Mouse (Mus musculus): ENCODE data around the gene Fgr.

GRCm38 (mm10) chr4:133002896-133003295 is 29.0 kb downstream of the Fgr start:
- no peak for TF ChIP-seq CTCF (IDR thresholded peaks at IDR 0.05; ENCODE audit: extremely low read depth, insufficient read depth, low read length)
- TF ChIP-seq POLR2A (IDR thresholded peaks at IDR 0.05; ENCODE audit: extremely low read depth, insufficient read depth, low read length), result no peak

Data from cortical plate, adult 2 months (tissue).